Mouse (Mus musculus) gastrocnemius, adult 2 months (tissue): ENCODE measurements around the gene Pola2. TPM values are rescaled to one million over a fixed set of nuclear protein-coding genes. Genes with fewer than 3 reads are reported as not detected.

ENCODE experiments used
- DNase-seq: peaks from one replicate; pipeline ENCODE4 v3.0.0; 2022
- H3K27ac ChIP-seq: fragments of 200-600 bp; 2 replicates; pipeline ENCODE4 v1.8.1; 2022; ENCODE audit warnings: mild to moderate bottlenecking
- H3K4me3 ChIP-seq: fragments of 200-600 bp; 2 replicates; pipeline ENCODE4 v1.8.1; 2022; ENCODE audit warnings: mild to moderate bottlenecking, moderate library complexity
- CTCF ChIP-seq: fragments of 200-600 bp; IDR thresholded peaks from 2 replicates; pipeline ENCODE4 v1.8.1; 2022; ENCODE audit warnings: antibody characterized with exemption, mild to moderate bottlenecking, moderate library complexity
- intact Hi-C: fragments of 180-260 bp; cut with DNase I; formaldehyde crosslinking; loops from one replicate; pipeline ENCODE4 v1.15.1; 2025
- long read RNA-seq, 2 experiments: library from polyadenylated mRNA; stranded (forward); transcript quantifications; one replicate each; pipeline ENCODE4 v2.0.0; 2021
- total RNA-seq, 2 experiments: library from RNA; stranded (reverse); gene quantifications; 2 replicates each; pipeline ENCODE4 v1.2.3; 2021

Pola2 gene
- 1 to 10 TPM; 8.9 to 9.2 TPM for total RNA-seq
- long read RNA-seq, experiment 1, partial matches to known transcripts: 1 of 8 reads
- long read RNA-seq, experiment 1, other reads (novel, unspliced or antisense): 4 of 8 reads
- long read RNA-seq, experiment 2, partial matches to known transcripts: 3 of 14 reads
- long read RNA-seq, experiment 2, other reads (novel, unspliced or antisense): 9 of 14 reads

DNA sequence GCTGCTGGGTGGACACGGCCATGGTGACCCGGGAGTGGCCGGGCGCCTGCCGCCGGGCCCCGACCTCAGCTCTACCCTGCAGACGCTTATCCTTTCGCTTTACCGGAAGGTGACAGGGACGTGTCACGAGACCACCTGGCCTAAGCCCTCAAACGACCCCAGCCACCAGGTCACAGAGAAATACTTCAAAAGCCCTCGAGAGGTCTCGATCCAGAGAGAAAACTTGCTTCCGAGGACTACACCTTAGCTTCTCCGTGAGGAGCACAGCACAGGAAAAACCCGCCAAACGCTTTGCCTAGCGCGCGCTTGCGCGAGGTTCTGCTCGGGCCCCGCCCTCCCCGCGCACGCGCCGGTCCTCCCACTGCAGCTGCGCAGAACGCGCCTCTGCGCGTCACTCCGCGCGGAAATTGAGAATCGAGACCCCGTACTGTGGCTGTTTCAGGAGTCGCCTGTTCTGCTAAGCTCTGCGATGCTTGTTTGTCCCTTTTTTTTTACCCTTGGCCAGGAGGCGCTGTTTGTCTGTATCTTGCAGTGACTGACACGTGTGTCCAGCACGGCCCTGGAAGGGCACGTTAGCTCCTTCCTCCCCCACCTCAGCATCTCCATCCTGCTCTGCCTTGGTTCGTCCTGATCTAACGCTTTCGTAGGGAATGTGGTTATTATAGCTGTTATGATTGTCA, at the start of gene Pola2:
TSS of gene Pola2 (minus strand) at position 320 of the 680 bp plus-strand sequence.
- DNase-seq: peak; percentile 92
- Histone ChIP-seq H3K27ac (peak within 1 kb of the TSS; percentile 92), H3K4me3 (peak within 1 kb of the TSS; percentile 75)
- 0 out of 2 replicates have a peak, but pooled peaks have one; percentile 4 for TF ChIP-seq CTCF
- intact Hi-C loops: loop anchor here (2.0 kb wide), 1 partner anchor 163 kb away; no protein-coding TSS in a partner anchor

DNA sequence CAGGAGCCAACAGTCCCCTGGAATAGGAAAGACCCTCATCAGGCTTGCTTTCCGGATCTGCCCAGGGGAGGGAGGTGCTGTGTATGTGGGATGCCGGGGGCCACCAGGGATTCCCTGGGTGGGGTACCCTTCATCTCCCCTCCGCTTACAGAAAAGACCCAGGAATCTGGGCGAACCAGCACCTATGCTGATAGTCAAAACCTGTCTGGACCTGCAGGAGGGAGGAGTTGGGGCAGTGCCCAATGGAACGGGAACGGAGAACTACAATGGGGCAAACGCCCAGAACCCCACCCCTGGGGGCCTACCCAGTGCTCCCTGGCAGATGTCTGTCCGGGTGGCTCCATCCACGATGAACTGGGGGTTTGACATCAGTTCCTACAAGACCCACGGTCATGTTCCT, 49.7 kb upstream of the Pola2 start:
- intact Hi-C loops: loop anchor here (1.0 kb wide), 1 partner anchor 48 kb away; no protein-coding TSS in a partner anchor
- peak overlapping the region; percentile 73 for H3K4me3 ChIP-seq
- TF ChIP-seq CTCF: no peak
- DNase-seq: peak; percentile 26
- peak overlapping the region; percentile 97 for H3K27ac ChIP-seq

DNA sequence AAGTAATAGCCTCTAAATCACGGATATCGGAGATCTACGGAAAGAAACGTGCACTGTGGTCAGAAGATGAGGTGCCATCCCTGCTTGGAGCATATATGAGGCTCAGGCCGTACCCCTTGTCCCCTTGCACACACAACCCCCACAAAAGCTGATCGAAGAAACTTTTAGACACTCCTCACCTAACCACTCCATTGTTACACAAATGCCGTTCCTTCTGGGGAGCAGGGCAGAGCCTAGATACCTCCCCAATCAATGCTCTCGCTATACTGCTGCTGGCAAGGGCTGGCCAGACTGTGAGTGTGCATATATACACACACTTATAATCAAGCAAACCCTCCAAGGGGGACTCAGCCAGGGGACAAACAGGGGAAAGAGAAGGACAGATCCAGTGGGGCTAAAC, 45.1 kb upstream of the Pola2 start:
- intact Hi-C loops: no loop called here
- H3K4me3 ChIP-seq: no peak overlapping the region
- no peak overlapping the region for H3K27ac ChIP-seq
- TF ChIP-seq CTCF: no peak
- DNase-seq: no peak

DNA sequence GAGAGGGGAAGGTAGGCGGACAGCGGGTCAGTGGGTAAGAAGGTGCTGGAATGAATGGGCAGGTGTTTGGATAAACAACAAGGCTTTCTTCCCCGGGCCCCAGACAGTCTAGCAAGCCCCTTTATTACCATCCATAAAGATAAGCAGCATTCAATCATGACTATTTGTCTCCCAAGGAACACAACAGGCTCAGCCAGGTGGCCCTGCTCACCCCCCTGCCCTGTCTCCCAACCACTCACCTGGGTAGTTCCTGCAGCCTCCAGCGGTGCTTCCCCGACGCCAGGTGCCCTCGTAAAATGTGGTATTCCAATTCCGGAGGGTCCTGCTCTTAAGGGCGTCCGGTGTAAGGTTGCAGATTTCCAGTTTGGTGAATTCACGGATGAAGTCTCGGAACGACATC, 43.0 kb upstream of the Pola2 start:
- TF ChIP-seq CTCF: no peak

DNA sequence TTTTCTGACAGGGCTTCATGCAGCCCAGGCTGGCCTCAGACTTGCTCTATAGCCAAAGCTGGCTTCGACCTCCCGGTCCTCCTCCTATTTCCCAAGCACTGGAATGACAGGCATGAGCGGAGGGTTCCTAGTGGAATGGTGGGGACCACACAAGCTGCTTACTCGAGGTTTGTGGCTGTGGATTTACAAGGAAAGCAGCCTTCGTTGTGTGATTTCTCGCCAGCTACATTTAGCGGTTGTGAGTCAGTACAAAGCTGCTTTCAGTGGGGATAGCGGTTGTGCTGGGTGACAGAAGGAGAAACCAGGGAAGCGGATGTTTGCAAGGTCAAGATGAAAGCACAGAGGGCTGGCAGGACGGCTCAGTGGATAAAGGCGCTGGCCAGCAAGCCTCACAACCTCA, 41.5 kb upstream of the Pola2 start:
- no peak for DNase-seq
- no peak for TF ChIP-seq CTCF
- intact Hi-C loops: no loop called here

More for the DNA sequence above, 43.0 kb upstream of the Pola2 start:
- no peak for DNase-seq
- H3K27ac ChIP-seq: no peak overlapping the region
- intact Hi-C loops: no loop called here
- no peak overlapping the region for H3K4me3 ChIP-seq

DNA sequence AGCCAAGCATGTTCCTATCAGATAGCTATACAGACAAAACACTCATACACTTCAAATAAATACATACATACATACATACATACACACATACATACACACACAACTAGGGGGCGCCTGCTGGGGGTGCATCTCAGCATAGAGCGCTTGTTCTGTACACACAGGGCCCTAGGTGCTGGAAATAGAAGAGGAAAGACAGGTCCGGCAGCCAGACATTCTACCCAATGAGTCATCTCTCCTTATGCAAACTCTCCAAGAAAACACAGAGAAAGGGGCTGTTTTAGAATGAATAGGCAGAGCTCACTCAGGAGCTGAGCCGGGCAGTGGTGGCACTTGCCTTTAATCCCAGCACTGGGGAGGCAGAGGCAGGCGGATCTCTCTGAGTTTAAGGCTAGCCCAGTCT, 36.0 kb upstream of the Pola2 start:
- no peak overlapping the region for H3K27ac ChIP-seq
- TF ChIP-seq CTCF: no peak
- intact Hi-C loops: no loop called here
- DNase-seq: no peak
- no peak overlapping the region for H3K4me3 ChIP-seq

More for the DNA sequence above, 41.5 kb upstream of the Pola2 start:
- Histone ChIP-seq H3K4me3 (no peak overlapping the region), H3K27ac (no peak overlapping the region)

DNA sequence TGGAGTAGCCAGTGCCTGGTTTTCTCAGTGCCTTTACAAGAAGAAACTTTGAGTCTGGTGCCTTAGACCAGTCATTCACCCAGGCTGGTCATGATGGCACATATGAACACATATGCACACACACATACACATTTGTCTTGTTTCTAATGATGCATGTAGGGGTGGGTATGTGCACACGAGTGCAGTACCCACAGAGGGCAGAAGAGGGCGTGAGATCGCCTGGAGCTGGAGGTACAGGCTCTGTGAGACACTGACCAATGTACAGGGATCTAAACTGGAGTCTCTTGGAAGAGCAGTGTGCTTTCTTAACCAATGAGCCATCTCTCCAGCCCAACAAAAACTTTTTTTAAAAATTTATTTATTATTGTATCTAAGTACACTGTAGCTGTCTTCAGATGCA, 34.2 kb upstream of the Pola2 start:
- Histone ChIP-seq H3K4me3 (no peak overlapping the region), H3K27ac (no peak overlapping the region)
- TF ChIP-seq CTCF: peak; percentile 20; the same call in 1 of the 2 replicates
- intact Hi-C loops: no loop called here
- DNase-seq: no peak

DNA sequence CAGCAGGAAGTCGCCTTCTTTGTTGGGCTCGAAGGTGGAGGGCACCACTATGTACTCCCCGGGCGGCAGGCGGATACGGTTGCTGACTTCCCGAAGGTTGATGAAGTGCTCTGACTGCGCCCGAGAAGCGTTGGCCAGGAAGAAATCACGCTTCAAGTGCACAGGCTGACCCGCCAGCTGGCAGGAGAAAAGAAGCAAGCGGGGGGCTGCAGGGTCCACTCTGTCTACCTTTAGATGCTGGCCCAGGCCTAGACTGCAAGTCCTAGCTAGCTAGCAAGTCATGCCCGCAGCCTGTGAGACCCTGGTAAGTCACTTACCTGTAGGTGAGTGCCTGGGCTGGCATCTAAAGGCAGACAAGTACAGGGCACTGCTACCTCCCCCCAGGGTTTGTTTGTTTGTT, 30.7 kb upstream of the Pola2 start:
- TF ChIP-seq CTCF: no peak
- intact Hi-C loops: no loop called here
- Histone ChIP-seq H3K4me3 (no peak overlapping the region), H3K27ac (no peak overlapping the region)
- no peak for DNase-seq

DNA sequence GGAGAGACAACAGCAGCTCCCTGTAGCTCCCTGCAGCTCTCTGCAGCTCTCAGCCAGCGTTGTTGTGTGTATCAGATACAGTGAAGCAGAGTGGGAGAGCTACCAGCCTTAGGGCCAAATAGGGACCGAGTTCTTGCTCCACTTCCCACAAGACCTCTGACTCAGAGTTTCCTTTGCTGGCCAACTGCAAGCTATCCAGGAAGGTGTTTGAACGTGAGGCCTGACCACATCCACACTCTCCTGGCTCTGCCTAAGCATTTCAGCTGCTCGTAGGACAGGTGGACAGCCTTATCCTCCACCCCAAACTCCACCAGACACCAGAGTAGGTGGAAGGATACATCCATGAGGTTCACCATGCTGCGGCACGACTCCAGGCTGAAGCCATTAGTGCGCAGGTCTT, 28.0 kb upstream of the Pola2 start:
- intact Hi-C loops: no loop called here
- no peak for DNase-seq
- H3K27ac ChIP-seq: no peak overlapping the region
- TF ChIP-seq CTCF: no peak
- no peak overlapping the region for H3K4me3 ChIP-seq

DNA sequence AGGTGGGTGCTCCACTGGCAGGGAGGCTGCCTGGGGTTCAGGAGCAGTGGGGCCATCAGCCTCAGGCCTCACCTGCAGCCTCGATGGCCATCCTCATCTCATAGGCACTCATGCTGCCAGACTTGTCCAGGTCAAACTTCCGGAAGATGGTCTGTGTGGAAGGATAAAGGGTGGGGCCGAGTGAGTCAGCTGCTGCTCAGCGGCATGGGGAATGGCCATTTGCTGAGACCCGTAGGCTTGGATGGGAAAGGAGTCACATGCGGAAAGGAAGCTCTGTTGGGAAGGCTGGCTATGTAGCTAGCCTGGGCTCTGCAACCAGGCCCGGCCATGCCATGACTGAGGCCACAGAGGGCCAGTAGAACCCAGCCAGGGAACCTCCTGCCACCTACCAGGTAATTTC, 27.5 kb upstream of the Pola2 start:
- DNase-seq: no peak
- no peak for TF ChIP-seq CTCF
- no peak overlapping the region for H3K27ac ChIP-seq
- H3K4me3 ChIP-seq: no peak overlapping the region
- intact Hi-C loops: no loop called here

DNA sequence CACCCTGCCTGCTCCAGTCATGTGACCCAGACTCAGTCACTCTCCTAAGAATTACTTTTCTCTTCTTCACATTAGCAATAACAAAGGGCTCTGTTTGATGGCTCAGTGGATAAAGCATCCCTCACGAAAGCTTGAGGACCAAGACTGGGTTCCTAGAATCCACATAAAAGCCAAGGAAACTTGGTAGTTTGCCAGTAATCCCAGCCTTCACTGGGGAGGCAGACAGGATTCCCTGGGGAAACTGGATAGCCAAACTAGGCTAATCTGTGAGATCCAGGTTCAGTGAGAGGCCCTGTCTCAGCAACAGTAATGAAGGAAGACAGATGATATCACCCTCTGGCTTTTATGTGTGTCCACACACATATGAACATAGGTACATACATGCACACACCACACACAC, 26.9 kb upstream of the Pola2 start:
- Histone ChIP-seq H3K27ac (no peak overlapping the region), H3K4me3 (no peak overlapping the region)
- TF ChIP-seq CTCF: no peak
- no peak for DNase-seq
- intact Hi-C loops: no loop called here

DNA sequence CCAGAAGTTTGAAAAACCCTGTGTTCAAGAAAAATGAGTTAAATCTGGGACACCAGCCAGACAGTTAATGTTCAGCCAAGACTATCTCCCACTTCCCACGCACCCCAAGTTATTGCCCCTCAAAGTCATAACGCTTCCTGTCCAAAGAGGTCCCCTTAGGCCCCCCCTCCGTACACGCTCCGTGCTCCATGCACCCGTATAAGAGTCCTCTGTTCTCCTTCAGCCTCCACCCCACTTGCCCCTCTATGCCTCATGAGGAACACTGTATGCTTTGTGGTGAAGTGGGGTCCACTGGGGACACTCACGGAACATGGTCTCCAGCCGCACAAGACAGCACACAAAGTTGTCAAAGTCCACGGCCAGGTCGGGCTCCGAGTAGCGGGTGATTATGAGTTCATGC, 26.0 kb upstream of the Pola2 start:
- H3K27ac ChIP-seq: no peak overlapping the region
- intact Hi-C loops: no loop called here
- no peak overlapping the region for H3K4me3 ChIP-seq
- TF ChIP-seq CTCF: no peak
- no peak for DNase-seq

DNA sequence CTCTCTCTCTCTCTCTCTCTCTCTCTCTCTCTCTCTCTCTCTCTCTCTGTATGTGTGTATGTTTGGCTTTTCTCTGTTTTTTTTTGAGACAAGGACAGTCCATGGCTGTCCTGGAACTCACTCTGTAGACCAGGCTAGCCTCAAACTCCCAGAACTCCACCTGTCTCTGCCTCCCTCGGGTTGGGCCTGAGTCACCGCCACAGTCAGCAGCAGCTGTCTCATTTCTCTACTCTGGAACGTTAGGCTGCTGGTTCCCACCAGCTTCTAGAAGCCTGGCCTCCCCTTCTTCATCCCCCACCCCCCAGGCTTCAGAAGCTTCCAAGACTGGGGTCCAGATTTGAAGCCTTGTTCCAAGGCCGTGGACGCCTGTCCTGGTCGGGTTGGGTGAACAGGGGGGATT, 25.6 kb upstream of the Pola2 start:
- no peak overlapping the region for H3K4me3 ChIP-seq
- DNase-seq: no peak
- intact Hi-C loops: no loop called here
- no peak for TF ChIP-seq CTCF
- H3K27ac ChIP-seq: no peak overlapping the region
